Mouse (Mus musculus) megakaryocyte-erythroid progenitor cell, adult 5-6 weeks (primary cell): Measurements from ENCODE around the gene Mgll. TPM values are rescaled to one million over a fixed set of nuclear protein-coding genes. Genes with fewer than 3 reads are reported as not detected.

Experiments used
- ATAC-seq: replicated peaks from 2 replicates; pipeline ENCODE4 v1.8.0; 2016; ENCODE audit warnings: mild to moderate bottlenecking, inconsistent platforms; ENCODE audit not compliant: severe bottlenecking, poor library complexity, low FRiP score, low TSS enrichment
- total RNA-seq, 2 experiments: library from RNA; stranded (forward) in 1 of 2; stranded (reverse) in 1 of 2; fragments of 200-1000, 215-1000 nt in 1 of 2; fragments of >200 nt in 1 of 2; fragmentation: Nextera tagmentation in 1 of 2; gene quantifications; 2 replicates each; pipeline ENCODE4 v1.2.3; 2014 to 2017

Gene Mgll
- total RNA-seq, 2 experiments from 2014 or later = 9.3 to 17.9 TPM

DNA sequence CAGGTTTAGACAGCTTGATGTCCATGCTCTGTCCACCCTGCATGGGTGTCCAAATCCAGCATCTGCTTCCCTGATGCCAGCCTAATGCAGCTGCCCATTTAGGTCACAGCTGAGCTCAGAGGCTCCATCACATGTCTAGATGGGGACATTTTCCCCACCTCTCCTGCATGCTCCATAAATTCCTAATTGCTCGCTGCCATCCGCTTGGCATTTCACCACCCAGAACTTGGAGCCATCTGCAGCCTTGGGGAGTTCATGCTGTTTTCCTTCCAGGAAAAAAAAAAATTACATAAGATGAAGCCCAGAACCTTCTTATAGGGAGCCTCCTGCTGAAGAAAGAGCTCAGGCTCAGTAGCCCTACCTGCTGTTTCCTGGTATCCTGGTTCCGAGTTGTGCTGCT is 17.6 kb downstream of the Mgll start:
- no peak for ATAC-seq

GRCm38 (mm10) chr6:88742286-88743011 is 18.2 kb downstream of the Mgll start:
- ATAC-seq = no peak

DNA sequence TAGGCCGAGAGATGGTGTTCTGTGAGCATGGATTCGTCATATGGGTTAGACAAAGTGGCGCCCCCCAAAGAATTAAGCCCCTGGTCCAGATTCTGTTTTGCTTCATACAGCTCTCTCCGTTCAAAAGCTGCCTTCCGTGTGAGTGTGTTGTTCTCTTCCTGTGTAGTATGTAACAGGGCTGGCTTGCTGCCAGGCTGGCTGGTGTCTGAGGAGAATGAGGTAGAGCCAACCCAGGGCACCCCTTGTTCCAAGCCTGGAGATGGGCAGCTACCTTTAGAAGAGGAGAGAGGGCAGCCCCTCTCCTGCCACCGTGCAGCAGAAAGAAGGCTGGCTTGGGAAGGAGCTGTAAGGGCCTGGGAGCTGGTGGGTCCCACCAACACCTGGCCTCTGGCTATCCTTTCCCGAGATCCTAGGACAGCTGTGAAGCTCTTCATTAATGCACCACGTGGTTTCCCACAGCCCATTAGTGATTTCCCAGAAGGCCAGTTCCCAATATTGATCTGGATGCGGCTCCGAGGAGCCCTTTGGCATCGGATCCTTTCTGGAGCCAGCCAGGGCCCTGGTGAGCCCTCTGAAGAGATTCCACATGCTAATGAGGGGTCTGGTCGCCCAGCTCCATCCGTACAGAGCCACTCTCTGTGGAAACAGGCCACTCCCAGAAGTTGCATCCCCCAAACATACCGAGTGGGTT is 19.5 kb downstream of the Mgll start:
- no peak for ATAC-seq

- no peak for ATAC-seq
Observed at GRCm38 (mm10) chr6:88745027-88745426, 20.8 kb downstream of the Mgll start.

DNA sequence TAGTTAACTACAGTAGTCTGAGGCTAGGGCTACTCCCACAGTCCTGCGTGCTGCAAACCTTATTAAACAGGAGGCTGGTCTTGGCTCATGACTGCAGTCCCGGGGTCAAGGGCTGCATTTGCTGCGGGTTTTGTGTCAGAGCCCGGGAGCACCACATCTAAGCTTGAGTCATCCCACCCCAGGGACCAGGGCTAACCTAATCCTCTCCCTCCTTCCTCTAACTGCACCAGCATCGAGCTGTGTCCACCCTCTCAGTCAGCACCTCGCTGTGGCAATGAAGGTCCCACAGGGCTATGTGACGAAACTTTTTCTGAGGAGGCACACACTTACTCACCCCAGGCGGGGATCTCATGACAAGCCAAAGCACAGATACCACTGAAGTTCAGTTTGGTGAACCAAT is 22.1 kb downstream of the Mgll start:
- no peak for ATAC-seq

DNA sequence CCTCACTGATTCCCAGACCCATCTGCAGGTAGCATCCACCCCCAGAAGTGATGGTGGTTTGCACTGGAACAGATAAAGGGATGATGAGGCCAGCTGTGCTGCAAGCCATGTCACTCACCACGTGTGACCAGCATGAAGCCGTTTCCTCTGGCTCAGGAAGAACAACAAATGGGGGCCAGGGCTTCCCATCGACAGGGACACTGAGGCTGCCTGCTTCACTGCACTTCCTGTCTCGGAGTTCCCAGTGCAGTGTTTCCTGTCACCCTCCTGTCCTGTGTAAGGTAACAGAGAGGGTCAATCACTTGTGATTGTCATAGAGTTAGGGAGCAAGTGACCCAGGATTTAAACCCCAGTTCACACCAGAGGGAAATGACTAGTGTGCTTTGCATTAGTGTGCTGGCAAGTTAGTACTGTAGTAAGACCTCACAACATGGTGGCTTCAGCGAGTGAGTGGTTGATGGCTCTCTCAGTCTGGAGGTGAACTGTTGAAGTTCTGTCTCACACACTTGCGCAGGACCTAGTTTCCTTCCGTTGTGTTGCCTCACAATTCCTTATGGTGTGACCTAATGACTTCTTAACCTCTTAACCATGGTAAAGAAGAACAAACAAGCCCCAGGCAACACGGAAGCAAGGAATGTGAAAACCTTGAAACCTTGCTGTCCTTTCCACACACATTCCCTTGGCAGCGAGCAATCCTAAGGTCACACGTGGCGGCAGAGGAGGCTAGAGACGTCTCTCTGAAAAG is 23.3 kb downstream of the Mgll start:
- 0 out of 2 replicates have a peak, but pooled peaks have one; percentile 4 for ATAC-seq

GRCm38 (mm10) chr6:88750884-88751283 is 26.7 kb downstream of the Mgll start:
- no peak for ATAC-seq

- ATAC-seq = 0 out of 2 replicates have a peak, but pooled peaks have one; percentile 42
Observed at GRCm38 (mm10) chr6:88752711-88753219, 28.6 kb downstream of the Mgll start.

- ATAC-seq = no peak
Observed at GRCm38 (mm10) chr6:88753578-88753977, 29.4 kb downstream of the Mgll start.

DNA sequence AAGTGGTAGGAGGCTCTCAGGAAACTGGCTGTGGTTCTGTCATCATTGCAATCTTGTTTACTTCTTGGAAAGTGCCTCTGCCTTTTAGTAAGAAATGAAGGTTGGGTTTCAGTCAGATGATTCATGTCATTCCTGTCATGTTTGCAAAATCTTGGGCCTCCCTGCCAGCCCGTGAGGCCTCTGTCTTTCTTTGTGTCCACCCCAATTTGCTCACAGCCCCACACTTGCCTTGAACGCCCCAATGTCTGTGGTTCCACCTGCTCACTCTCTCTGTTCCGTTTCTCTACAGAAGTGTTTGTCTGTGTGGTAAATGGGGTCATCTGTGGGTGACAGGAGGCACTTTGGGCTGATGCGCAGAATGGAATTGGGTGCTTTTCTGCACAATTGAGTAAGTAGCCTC is 32.8 kb downstream of the Mgll start:
- no peak for ATAC-seq

- peak; percentile 5 for ATAC-seq
Observed at GRCm38 (mm10) chr6:88758074-88758473, 33.9 kb downstream of the Mgll start.

DNA sequence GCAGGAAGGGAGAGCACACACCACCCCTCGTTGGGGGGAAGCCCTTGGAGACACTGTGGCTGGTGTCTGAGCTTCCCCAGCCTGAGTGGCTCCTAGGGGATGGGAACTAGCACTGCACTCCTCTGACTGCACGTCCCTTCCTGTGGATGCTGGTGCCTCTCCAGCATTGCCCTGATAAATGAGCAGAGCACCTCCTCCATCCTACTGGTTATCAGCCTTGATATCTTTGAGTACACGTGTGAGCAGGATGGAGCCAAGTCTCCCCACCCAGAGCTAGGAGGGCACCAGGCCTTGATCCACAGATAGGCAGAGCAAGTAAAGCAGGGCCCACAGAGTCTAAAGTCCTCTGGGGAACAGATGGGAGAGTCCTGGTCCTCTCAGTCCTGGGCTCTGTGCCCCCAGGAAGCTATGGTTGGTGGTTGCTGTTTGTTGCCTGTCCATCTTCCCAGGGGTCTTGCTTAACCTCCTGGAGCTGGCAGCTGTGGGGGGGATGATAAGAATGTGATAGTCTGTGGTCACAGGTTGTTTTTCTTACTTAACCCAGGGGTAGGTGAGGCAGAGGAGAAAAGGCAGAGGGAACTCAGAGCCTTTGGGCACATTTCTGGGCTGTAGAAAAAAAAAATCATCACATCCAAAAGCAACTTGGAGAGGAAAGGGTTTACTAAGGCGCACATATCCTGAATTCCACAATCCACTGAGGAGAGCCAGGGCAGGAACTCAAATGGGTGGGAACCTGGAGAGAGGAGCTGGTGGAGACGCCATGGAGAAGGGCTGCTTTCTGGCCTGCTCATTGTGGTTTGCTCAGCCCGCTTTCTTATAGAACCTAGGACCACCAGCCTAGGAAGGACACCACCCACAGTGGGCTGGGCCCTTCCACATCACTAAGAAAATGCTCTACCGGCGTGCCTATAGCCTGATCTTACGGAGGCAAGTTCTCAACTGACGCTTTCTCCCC is 34.6 kb downstream of the Mgll start:
- ATAC-seq = peak; percentile 77

- ATAC-seq = peak; percentile 79
Observed at GRCm38 (mm10) chr6:88759793-88760453, 35.7 kb downstream of the Mgll start.

DNA sequence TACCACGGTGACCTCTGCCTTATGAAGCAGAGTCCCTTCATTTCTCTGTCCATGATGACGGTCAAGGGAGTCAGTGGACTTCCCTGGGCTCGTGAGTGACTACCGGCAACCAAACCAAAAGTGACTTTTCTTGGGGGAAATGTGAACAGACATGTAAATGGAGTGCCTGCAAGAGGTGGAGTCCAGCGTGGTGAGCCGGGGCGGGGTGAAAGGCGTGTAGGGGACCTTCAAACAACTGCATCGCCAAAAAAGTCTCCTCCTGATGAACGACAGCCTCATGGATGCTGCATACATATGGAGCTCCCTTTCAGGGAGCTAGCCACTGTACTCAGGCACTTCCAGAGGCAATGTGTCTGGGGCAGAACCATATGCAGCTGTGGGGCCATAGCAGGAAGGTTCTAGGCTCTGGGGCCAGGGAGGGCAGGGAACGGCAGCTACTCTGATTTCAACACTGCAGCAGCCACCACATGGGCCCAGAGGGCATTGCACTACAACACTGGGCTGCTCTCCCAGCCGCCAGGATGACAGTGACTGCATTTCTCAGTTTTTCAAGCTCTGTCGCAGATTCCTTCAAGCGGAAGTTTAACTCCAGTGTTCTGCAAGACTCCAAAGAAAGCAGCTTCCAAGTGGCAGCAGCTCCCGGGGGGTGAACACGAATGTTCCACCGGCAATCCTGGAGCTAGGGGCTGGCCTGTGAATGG is 36.9 kb downstream of the Mgll start:
- ATAC-seq = no peak

GRCm38 (mm10) chr6:88761684-88762439 is 37.6 kb downstream of the Mgll start:
- no peak for ATAC-seq

DNA sequence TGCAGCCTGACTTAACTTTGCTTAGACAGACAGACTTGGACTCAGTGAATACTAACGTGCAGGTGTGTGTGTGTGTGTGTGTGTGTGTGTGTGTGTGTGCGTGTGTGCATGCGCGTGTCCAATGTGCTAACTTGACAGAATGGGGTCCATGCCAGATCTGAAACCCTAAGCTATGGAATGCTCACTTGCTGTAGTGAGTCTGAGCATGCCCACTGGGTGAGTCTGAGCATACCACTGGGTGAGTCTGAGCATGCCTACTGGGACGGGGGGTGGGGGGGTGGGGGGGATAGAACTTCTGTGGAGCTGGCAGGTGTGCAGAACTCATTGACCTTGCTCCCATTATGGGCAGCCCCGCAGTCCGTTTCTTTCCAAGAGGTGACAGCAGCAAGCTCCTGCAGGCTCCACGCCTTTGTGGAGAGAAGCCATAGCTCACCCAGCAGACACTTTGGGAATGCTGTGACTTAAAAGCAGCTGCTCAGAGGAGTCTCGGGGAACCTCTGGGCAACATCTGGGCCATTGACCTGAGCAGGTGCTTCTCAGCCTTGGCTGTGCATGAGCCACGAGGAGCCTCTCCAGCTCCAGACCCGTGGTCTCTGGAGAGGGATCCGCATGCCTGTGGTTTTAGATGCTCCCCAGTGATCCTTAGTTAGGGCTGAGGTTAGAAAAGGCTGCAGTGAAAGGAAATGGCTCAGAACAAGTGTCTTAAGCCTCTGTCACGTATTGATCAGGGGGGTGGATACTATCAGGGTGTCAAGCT is 38.4 kb downstream of the Mgll start:
- no peak for ATAC-seq
